Mouse (Mus musculus) right cerebral cortex, postnatal 36 days (tissue): ENCODE data around the gene Sulf2.

Experiments
- DNase-seq, 2 experiments: peaks; one replicate each; pipeline ENCODE4 v3.0.0; 2022; ENCODE audit warnings: low spot score in 2 of 2, mixed read lengths in 1 of 2

Gene Sulf2

DNA sequence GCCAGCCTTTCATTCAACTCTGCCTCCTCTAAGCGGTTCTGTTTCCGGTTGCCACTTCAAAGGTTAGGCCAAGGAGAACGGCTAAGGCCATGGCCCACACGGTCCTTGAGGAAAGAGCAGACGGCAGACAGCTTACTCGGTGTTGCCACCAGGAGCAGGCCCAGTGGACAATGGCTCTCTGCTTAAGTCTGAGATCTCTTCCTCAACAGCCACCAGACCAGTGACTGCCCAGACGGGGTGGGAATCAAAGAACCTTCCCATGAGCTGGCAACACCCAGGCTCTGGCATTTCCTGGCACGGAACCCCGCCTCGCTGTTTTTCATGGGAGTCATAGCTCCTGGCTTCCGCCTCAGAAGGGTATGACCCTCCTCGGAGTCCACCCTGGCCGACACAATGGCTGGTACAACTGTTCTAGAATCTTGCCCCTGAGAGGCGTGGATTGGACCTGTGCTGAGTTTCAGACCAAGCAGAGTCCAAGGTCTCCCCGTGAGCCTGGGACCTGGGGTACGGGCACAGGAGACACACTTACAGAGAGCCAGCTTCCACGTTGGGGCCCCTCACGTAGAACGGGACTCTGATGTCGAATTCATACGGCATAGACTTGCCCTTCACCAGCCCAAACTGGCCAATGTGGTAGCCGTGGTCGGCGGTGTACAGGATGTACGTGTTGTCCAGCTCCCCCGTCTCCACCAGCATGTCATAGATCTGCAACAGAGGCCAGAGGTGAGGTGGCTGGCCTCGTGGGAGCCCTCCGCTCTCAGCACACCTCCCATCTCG is 68.8 kb downstream of the Sulf2 start:
- no peak for DNase-seq

DNA sequence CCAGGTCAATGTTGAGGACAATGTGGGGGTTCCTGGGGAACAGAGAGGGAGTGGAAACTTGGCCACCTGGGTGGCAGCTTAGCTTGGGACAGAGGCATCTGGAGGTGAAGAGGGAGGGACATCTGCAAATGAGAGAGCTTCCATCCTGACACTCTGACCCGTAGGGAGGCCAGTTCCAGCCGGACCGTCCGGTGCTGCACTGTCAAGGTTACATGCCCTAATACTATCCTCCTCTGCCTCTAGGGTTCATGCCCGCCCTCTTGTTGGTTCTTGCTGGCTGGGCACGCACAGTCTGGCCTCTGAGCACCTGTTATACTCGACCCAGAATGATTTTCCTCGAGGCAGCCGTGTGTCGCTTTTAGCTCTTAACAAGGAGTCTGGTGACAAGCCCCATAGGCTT is 69.7 kb downstream of the Sulf2 start:
- no peak for DNase-seq

DNA sequence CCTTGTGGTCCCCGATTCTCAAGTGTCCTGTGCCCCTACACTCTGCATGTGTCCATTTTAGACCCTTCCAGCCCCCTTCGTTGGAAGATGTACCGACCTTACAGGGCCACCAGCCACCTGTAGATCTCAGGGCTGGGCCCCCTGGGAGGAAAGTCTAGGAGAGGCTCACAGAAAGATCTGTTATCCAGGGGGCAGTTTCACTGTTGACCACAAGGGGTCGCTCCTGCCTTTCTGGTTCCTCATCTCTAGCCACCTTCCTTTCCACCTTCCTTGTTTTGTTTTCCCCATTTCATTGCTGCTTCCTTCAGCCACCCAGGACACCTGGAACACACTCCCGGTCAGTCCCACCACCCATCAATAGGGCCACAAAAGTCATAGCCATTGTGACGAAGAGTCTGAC is 70.5 kb downstream of the Sulf2 start:
- peak in 1 of 2 experiments; percentile 46 for DNase-seq

DNA sequence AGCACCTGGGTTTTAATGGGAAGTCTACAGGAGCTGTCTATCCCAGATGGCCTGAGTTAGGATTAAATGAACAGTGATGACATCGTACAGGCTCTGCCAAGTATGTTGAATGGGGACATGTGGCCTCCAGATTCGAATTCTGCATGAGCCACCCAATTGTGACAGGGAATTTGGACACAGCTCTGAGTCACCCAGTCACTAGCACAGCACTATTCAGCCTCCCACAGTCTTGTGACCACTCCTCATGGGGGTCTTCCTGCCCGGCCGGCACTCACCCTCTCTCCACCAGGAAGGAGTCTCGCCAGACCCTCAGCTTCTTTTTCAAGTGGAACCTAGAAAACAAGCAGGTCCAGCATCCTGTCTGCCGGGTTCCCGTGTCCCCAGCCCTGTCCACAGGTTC is 71.4 kb downstream of the Sulf2 start:
- DNase-seq, result no peak

DNA sequence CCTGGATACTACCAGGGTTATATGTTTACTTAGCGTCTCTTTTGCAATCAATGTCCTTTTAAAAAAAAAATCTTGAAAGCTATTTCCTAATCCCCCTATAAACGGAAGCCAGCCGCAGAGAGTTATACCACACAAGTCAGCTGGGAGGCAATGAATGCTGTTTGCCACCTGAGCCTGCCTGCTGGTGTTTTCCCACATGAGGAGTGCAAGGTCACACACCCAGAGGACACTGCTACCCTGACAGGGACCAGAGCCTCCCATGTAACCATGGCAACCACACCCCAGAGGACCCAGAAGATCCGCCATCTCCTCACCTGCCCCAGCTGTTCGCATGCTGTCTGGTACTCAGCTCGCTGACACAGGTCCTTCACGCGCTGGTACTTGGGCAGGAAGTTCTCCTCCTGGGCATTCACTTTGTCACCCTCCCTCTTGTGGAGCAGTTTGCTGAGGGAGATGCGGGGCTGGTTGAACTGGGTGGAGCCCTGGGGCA is 71.9 kb downstream of the Sulf2 start:
- DNase-seq, result no peak

DNA sequence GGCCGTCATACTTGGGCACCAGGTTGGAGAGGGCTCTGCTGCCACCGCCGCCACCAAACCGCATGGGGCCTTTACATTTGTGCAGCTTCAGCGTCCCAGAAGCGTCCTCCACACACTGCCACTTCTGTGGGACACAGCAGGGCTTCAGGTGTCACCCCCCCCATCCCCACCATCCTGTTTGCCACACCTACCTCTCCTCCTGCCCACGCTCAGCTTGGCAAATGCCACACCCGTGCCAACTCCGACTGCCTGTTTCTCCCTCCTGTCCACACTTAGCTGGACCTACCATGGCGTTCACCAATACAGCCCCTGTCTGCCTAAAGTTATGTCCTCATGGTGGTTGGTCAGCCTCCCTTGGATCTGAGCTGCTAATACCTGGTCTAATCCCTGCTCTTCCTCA is 72.8 kb downstream of the Sulf2 start:
- no peak for DNase-seq

DNA sequence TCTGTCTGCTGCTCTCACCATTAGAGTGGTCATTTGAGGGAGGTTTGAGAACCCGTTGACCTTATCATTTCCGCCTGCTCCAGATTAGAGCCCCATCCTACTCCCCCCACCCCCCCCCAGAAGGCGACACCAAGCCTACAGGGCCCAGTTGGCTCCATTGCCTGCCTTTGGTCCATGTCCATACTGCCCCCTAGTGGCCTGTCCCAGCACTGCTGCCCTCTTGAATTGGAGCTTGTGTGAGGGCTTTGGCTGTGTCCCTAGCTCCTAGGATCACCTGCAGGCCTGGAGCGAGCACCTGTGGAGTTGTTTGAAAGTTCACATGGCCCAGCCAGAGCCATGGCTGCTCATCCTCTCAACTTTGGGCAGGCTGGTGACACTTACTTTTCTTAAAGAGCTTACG is 73.3 kb downstream of the Sulf2 start:
- peak; percentile 50 to 61 for DNase-seq

DNA sequence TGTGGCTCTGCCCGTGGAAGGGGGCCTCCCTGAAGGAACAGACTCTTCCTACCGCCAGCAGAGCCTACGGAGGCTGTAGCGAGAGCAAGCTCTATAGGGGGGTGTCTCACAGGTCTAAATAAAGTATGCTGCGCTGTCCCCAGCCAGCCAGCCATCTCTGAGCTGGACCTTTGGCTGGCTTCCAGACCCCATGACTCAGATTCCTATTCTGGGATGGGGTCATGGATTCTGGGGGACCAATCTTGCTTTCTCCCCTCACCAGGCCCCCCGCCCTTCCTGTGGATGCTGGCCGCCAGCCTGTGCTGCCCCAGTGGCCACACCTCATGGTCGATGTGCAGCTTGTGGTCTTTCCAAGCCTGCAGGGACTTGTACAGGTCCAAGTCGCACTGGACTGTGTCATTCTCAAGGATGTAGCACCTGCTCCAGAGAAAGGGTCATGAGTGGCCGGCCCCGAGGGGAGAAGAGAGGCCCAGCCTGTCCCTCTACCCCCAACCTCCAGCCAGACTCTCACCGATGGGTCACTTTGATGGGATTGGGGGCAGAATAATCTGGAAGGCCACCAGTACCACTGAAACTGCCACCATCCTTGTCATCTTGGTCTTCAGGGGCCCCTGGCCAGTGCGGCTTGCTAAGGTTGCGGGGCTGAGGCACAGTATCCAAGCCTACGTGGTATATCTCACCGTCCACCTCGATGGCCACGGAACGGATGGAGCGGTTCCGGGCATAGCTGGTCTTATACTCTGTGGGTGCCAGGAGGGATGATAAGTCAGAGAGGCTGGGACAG is 74.3 kb downstream of the Sulf2 start:
- DNase-seq, result no peak

DNA sequence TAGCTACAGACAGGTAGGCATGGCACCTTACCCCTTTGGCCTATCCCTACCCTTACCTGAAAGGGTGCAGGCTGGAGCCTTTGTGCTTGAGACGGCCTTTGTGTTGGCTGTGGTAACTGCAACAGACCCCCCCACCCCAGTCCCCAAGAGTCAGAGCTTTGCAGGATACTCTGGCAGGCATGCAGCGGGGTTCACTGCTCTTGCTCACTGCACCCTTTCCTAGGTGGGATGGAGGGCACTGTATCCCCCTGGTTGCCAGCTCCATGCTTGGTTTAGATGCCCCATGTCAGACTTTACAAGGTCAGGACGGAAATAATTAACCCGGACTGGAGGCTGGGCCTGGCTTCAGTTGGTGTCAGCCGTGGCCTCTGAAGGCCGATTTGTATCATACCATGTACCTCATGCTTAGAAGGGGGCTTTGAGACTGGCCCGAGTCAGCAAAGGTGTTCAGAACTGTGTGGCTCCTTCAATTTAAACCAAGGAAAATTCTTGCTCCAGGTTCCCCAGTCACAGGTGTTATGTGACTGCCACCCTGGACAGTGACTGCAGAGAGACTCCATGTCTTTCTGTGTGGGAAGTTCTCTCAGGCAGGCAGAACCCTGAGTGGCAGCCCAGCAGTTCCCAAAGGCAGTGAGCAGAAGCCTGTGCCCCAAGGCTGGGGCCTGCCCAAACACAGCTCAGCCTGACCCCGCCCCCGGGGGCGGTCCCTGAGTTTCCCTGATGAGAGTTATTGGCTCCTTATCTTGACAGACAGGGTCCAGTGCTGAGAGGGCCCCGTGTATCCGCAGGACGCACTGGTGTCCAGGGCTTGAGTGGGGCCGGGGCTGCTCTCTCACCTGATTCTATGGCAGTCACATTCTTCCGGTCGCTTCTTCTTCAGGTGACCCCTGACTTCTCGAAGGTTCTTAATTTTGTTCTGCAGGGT is 75.2 kb downstream of the Sulf2 start:
- DNase-seq, result no peak

DNA sequence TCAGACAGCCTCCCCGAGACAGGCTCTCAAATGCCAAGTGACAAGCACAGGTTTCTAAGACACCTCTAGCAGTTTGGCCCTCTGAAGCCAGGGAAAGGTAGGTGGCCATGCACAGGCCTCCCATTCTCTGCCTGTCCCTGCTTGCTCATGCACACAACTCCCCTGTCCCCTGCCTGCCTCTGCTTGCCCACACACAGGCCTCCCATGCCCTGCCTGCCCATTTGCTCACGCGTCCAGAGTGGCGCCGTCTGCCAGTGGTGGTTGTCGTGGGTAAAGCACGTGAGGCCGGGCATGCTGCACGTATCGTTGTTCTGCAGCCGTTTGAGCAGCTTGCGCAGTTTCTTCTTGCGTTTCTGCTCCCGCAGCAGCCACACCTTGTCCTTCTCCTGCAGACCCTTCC is 76.2 kb downstream of the Sulf2 start:
- no peak for DNase-seq

DNA sequence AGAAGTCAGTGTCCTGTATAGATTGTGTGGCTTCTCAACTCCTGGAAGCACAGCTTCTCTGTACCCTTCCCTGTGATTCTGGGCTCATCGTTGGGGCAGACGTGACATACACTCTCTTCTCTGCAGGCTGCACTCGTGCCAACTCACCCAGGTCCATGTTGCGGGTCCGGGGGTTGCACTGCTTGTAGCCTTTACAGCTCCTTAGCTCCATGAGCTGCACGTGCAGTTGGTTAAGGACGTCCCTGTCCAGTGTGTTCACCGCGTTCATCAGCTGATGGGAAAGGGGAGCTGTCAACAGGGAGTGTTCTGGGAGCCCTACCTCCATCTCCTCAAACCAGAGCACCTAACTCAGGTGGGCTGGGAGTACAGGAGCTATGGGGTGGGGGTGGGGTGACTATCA is 78.1 kb downstream of the Sulf2 start:
- DNase-seq, result no peak

DNA sequence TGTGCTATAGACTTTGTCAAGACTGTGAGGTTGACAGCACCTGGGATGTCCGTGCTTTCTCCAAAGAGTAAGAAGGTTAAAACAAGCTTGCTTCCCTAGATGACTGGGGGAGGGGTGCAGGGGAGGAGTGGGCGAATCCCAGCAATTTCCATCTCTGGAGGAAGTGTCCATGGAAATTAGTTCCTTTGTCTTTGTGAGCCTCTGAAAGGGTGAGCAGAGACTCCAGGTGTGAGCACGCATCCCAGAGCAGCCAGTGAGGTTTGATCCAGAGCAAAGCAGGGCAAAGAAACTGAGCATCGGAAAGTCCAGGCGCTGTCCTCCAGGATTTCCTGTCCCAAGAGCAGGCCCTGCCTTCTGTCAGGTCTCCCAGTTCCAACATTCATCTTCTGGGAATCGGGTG is 81.1 kb downstream of the Sulf2 start:
- no peak for DNase-seq

DNA sequence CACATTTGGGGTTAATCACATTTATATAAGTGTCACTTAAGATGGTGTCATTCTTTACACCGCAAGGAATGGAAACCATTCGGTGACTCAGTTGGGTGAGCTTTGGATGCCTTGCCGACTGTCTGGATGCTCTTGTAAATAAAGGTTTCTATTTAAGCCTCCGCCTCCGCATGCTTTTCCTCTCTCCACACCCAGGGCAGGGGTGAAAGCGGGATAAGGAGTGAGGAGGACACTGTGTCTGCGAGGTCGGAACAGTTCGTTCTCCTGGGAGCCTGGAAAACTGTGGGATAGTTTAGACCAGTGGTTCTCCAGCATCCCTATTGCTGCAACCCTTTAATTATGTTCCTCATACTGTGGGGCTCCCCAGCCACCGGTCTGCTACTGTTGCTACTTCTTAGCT is 82.4 kb downstream of the Sulf2 start:
- DNase-seq, result no peak

DNA sequence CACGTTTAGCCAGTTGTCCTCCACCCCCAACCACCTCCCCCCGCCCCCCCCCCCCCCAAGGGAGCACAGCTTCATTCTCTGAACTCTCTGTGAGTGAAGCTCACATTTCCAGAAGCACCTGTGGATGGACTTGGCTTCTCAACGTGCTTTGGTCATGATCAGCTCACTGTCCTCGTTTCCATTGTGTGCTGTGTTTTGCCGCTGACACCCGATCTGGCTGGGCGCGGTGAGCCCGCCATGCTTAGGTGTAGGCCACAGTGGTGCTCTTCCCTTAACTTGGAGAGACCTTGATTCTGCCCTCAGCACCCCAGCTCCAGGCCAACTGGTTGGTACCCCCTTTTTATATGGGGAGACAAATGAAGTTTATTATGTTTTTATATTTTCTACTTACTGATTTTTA is 83.6 kb downstream of the Sulf2 start:
- DNase-seq, result no peak

DNA sequence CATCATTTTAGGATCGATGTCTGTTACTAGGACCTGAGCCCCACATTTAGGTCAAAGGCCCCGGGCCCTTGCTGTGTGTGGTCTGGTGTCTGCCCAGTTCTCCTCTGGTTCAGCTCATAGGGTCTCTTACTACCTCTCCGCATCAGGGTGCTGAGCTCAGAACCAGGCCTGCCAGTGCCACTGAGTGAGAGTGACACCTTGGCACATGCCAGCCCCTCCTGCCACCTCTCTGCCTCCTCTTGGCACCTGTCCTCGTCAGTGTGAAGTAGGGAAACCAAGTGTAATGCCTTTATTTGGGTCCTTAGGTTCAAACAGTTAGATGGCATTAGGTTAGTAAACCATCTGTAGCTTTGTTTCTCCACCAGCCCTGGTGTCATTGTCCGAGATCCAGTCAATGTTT is 84.0 kb downstream of the Sulf2 start:
- no peak for DNase-seq

DNA sequence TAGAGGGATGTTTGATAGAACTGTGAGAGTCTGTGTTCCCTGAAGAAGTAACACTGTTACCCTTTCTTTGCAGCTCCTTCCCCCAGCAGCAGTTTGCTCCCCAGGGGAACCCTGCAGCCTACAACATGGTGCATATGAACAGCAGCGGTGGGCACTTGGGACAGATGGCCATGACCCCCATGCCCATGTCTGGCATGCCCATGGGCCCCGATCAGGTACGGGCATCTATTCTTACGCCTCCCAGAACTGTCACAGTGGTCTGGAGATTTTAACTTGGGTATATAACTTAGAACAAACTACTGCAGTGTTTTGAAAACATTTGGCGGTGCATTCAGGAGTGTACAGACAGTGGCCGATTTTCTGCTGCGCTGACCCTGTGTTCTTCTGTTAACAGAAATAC is 85.7 kb downstream of the Sulf2 start:
- DNase-seq, result no peak

DNA sequence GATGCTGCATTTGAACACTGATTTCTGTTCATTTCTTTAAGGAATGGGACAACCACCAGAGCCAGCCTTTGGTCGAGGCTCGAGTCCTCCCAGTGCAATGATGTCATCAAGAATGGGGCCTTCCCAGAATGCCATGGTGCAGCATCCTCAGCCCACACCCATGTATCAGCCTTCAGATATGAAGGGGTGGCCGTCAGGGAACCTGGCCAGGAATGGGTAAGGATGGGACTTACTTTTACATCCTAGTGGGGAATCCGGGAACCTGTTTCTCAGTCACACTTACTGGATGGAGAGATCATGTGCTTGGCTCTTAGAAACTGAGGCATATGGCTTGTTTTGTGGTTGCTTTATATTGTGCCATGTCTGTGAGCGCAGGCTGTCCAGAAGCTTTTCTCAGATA is 86.3 kb downstream of the Sulf2 start:
- no peak for DNase-seq

DNA sequence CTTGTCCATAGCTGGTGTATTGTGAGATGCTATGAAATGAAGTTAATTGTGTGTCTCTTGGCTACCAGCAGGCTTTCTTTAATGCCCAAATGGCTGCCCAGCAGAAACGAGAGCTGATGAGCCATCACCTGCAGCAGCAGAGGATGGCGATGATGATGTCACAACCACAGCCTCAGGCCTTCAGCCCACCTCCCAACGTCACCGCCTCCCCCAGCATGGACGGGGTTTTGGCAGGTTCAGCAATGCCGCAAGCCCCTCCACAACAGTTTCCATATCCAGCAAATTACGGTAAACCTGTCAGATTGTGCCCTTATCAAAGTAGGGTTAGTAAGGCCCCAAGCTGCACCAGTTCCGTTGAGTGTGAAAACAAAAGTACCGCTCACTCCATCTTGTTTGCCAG is 87.2 kb downstream of the Sulf2 start:
- no peak for DNase-seq

DNA sequence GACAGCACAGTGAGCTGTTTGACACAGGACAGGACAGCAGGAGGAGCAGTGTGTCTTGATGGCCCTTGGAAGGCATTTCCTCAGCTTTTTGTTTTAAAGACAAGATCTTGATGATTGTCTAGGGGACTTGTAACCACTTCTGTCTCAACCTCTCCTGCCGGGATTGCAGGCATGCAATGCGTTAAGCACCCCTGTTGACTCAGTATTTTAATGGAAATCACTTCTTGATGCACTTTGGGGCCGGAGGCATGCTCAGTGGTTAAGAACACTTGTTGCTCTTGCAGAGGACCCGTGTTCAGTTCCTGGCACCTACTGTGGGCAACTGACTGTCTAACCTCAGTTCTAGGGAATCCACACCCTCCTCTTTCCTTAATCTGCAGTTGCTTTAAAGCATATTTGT is 89.0 kb downstream of the Sulf2 start:
- DNase-seq, result no peak

DNA sequence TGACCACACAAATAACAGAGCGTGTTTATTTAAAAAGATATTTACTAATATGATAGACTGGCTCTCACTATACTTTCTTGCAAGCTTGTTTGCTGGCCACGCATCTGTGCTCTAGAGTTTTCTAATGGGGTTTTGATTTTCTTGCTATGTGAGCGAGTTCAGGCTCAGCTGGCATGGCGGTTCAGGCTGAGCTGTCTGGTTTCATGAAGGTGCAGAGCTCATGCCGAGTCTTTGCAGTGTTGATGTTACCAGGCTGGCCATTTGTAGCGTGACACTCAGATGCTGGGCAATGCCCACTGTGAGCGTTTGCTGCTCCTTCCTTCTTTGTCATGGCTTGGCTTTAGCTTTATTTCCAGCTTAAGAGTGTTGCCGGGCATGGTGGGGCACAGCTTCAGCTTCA is 93.0 kb downstream of the Sulf2 start:
- DNase-seq, result no peak

DNA sequence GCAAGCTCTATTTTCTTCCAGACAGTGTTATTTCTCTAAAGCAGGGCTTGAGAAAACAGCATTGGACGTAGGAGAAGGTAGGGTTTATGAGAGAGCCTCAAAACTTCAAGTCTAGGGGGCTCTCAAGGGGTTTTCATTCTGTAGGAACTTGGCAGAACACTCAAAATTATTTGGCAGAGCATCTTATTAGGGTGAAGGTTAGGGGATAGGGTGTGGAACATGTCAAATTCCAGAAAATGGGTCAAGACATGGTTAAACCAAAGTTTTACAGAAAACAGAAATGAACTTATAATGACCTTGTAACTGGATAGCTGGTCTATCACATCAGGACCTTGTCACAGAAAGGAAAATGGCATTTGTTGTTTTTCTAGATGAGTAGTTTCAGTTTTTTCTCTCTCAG is 93.5 kb downstream of the Sulf2 start:
- no peak for DNase-seq
